Mouse (Mus musculus) CD4-positive naive resting alpha-beta T cell, adult 76 days (primary cell): ENCODE data around the gene Cyp1b1. TPM values are rescaled to one million over a fixed set of nuclear protein-coding genes. Genes with fewer than 3 reads are reported as not detected.

Experiments used
- total RNA-seq: library from RNA; stranded (reverse); gene quantifications from one replicate; pipeline ENCODE4 v1.2.4, GENCODE M21; 2023

The Cyp1b1 gene
- total RNA-seq, result not detected

DNA sequence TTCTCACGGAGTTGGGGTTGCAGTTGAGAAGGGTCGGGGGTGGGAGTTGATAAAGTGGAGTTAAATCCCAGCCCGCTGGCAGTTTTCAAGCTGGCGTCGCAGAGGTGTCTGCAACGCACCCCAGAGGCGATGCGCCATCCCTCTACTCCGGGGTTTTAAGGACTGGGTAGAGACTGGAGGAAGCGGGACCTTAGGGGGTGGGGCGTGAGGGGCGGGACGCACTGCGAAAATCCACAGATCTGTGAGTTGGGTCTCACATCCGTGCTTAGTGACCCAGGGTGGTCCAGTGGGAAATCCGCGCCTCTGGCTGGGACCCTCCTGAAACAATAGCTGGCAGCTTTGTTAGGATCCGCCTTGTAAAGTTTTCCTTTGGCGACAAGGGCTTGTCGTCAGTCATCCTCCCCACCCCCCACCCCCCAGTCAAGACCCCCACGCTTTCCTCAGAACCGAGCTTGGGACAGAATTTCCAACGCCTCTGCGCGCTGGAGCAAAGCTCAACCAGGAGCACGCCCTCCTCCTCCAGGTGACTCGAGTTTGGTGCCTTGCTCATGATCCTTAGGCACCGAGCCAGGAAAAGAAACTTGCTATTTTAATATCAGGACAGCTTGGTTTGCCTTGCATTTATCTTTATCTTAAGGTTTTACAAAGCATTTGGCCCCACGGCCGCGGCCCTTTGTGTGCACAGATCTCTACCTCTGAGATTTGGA lies at the start of gene Cyp1b1:
Cyp1b1 (minus strand) TSS at position 131 of the 707 bp plus-strand sequence.

Other genes starting within 250 kb of the Cyp1b1 start
- gene Rmdn2, start 103.2 kb downstream of the Cyp1b1 start, total RNA-seq, result 7.7 TPM
- 73.1 TPM for gene Atl2, start 181.1 kb upstream of the Cyp1b1 start, total RNA-seq